Mouse (Mus musculus) thymus, adult 2 months (tissue): ENCODE measurements around the gene Taf12. TPM values are rescaled to one million over a fixed set of nuclear protein-coding genes. Genes with fewer than 3 reads are reported as not detected.

Experiments
- DNase-seq: peaks from one replicate; pipeline ENCODE4 v3.0.0; 2021
- H3K27ac ChIP-seq: fragments of 200-500 bp; 2 replicates; pipeline ENCODE4 v1.5.1; 2012; ENCODE audit warnings: low read length, control low read depth; ENCODE audit not compliant: control insufficient read depth, insufficient read depth
- H3K27me3 ChIP-seq: fragments of 200-500 bp; 2 replicates; pipeline ENCODE4 v1.6.1; 2012; ENCODE audit warnings: mild to moderate bottlenecking, low read length, moderate library complexity, mixed read lengths; ENCODE audit not compliant: control insufficient read depth, insufficient read depth
- H3K36me3 ChIP-seq: fragments of 200-500 bp; 2 replicates; pipeline ENCODE4 v1.6.1; 2012; ENCODE audit warnings: mild to moderate bottlenecking, low read length, moderate library complexity; ENCODE audit not compliant: control insufficient read depth, insufficient read depth
- H3K4me1 ChIP-seq: fragments of 200-500 bp; replicated peaks from 2 replicates; pipeline ENCODE4 v1.6.1; 2012; ENCODE audit warnings: low read length; ENCODE audit not compliant: control insufficient read depth, insufficient read depth
- H3K4me3 ChIP-seq: fragments of 200-500 bp; 2 replicates; pipeline ENCODE4 v1.5.1; 2012; ENCODE audit warnings: mild to moderate bottlenecking, low read length, control low read depth, moderate library complexity; ENCODE audit not compliant: control insufficient read depth, insufficient read depth
- CTCF ChIP-seq: fragments of 200-500 bp; IDR thresholded peaks from 2 replicates; pipeline ENCODE4 v1.5.1; 2012; ENCODE audit warnings: mild to moderate bottlenecking, control low read depth, low read length, moderate library complexity, borderline replicate concordance; ENCODE audit not compliant: control insufficient read depth, poor library complexity, insufficient read depth; ENCODE audit errors: extremely low read depth
- POLR2A ChIP-seq: fragments of 200-500 bp; IDR thresholded peaks from 2 replicates; pipeline ENCODE4 v1.6.1; 2012; ENCODE audit warnings: mild to moderate bottlenecking, low read length, control low read depth, moderate library complexity; ENCODE audit not compliant: control insufficient read depth, poor library complexity, insufficient read depth; ENCODE audit errors: extremely low read depth
- WGBS: fragments of 180-500 bp; shearing (Covaris S2); methylation state at CpG from one replicate; pipeline ENCODE4 v1.1.7; 2018; 5-methylcytosine and 5-hydroxymethylcytosine counted together
- polyA plus RNA-seq: library from polyadenylated mRNA; depleted of rRNA; stranded (reverse); fragments of >200 nt; gene quantifications from 2 replicates; pipeline ENCODE4 v1.2.3, GENCODE M21; 2012

The Taf12 gene
- polyA plus RNA-seq, 1 experiment: 17.2 TPM

DNA sequence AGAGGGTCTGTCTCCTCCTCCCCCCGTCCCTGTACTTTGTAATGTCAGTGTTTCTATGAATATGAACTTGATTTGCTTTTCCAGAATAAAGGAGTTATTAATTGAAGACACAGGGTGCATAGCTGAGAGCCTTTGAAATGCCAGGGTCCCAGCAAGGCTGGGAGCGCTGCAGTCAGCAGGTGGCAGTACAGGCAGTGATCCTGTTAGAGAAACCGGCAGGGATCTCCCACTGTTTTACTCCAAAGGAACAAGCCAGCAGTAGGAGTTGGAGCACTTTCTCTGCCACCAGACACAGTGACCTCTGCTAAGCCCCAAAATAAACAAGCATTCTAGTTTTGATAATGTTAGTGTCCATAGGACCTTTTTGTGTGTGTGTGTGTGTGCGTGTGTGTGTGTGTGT is 18.8 kb downstream of the Taf12 start:
- no peak for TF ChIP-seq CTCF
- no peak for TF ChIP-seq POLR2A
- Histone ChIP-seq H3K4me1 (no peaks in the 10 kb centered on the region), H3K4me3 (no peak overlapping the region), H3K36me3 (peaks cover 27% of the 10 kb centered on the region), H3K27me3 (no peaks in the 10 kb centered on the region), H3K27ac (no peak overlapping the region)
- 82% methylated on average over 4 of the region's 4 CpGs for WGBS
- DNase-seq: no peak

DNA sequence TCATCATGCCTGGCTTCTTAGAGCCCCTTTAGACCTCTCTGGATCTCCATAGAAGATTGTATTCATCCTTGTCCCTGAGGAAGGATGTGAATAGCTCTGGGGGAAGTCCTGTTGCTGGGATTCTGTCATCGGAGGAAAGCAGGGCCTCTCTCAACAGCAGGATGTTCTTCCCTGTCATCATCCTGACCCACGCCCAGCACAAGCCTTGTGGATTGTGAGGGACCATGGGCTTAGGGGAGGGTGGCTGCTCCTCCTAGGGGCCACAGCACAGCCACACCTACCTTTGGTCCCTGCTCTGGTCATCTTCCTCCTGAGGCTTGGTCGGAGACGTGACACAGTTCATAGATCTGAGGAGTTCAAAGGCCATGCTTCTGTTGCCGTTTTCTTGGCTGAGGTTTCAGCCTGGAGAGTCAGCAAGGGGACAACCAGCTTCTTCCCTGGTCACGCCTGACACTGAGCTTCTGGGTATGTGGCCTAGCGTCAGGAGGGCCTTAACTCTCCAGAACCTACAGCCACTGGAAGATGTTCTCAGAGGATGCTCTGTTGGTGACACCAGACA is 19.6 kb downstream of the Taf12 start:
- no peak overlapping the region for H3K4me3 ChIP-seq
- WGBS: 93% methylated on average over 7 of the region's 7 CpGs
- H3K36me3 ChIP-seq: peaks cover 27% of the 10 kb centered on the region
- H3K27ac ChIP-seq: no peak overlapping the region
- no peak for DNase-seq
- no peaks in the 10 kb centered on the region for H3K27me3 ChIP-seq
- H3K4me1 ChIP-seq: no peaks in the 10 kb centered on the region
- no peak for TF ChIP-seq POLR2A
- no peak for TF ChIP-seq CTCF

GRCm38 (mm10) chr4:132295696-132296390 is 21.7 kb downstream of the Taf12 start:
- Histone ChIP-seq H3K4me3 (no peak overlapping the region), H3K27me3 (no peaks in the 10 kb centered on the region), H3K36me3 (peaks cover 20% of the 10 kb centered on the region), H3K27ac (no peak overlapping the region), H3K4me1 (no peaks in the 10 kb centered on the region)
- no peak for DNase-seq
- 86% methylated on average over 8 of the region's 8 CpGs for WGBS
- no peak for TF ChIP-seq CTCF
- no peak for TF ChIP-seq POLR2A

- Histone ChIP-seq H3K4me1 (peaks cover 9% of the 10 kb centered on the region), H3K27me3 (no peaks in the 10 kb centered on the region), H3K27ac (no peak overlapping the region), H3K36me3 (no peaks in the 10 kb centered on the region), H3K4me3 (no peak overlapping the region)
- 96% methylated on average over 1 of the region's 1 CpGs for WGBS
- DNase-seq: no peak
- TF ChIP-seq CTCF (no peak), POLR2A (no peak)
These were observed 25.7 kb downstream of the Taf12 start for GRCm38 (mm10) chr4:132299849-132300248.

- Histone ChIP-seq H3K36me3 (no peaks in the 10 kb centered on the region), H3K27me3 (no peaks in the 10 kb centered on the region), H3K27ac (no peak overlapping the region), H3K4me1 (peaks cover 17% of the 10 kb centered on the region), H3K4me3 (no peak overlapping the region)
- TF ChIP-seq CTCF (no peak), POLR2A (no peak)
- 95% methylated on average over 6 of the region's 6 CpGs for WGBS
- no peak for DNase-seq
These were observed 27.3 kb downstream of the Taf12 start for GRCm38 (mm10) chr4:132301486-132301885.

DNA sequence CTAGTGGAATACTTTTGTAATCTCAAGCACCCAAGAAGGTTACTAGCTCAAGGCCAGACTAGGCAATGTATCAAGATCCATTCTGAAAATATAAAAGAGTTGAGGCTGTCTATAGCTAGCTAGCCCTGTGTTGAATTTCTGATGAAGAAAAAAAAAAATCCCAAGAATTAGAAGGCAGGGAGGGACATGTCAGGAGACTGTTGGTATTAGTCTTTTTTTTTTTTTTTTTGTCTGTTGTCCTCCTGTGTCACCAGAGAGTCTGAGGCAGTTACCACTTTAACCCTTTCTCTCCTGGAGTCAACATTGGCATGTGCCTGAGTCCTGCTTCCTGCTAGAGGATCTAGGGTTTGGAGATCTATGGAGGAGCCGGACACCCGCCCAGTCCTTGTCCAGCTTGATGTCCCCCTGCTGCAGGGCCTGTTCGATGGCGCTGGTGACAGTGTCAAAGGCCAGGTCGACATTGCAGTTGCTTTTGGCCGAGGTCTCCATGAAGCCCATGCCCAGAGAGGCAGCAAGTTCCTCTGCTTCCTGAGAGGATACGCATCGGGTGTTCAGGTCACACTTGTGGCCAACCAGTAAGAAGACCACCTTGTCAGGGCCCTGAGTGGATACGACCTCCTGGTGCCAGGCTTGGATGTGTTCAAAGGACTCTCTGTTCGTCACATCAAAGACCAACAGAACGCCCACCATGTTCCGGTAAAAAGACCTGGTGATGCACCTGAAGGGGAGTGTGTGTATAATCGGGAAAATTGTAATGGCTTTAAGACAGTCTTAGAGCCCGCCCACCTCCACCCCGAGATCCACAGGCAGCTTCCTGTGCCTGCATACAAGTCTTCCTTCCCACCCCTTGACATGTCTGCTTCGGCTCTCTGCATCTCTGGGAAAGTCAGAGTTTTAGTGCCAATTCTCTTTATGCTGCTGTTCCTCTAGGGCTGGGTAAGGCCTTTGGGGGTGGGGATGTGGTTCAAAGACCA is 28.1 kb downstream of the Taf12 start:
- peaks cover 17% of the 10 kb centered on the region for H3K4me1 ChIP-seq
- no peak for DNase-seq
- WGBS: 56% methylated on average over 16 of the region's 16 CpGs
- TF ChIP-seq CTCF: no peak
- no peak for TF ChIP-seq POLR2A
- H3K27ac ChIP-seq: peak overlapping the region; percentile 6; the same call in 1 of the 2 replicates
- no peaks in the 10 kb centered on the region for H3K27me3 ChIP-seq
- peak overlapping the region; percentile 49 for H3K4me3 ChIP-seq
- no peaks in the 10 kb centered on the region for H3K36me3 ChIP-seq
